Mouse (Mus musculus): Measurements from ENCODE around the gene Tmem82. TPM values are rescaled to one million over a fixed set of nuclear protein-coding genes. Genes with fewer than 3 reads are reported as not detected.

Tmem82 gene
- polyA plus RNA-seq, 1 experiment from 2014 or later, result 0.99 TPM

GRCm38 (mm10) chr4:141622580-141622979 is 4.1 kb upstream of the Tmem82 start:
- Histone ChIP-seq H3K27ac (ENCODE audit: low read length) (no peak overlapping the region), H3K9me3 (ENCODE audit: control insufficient read depth, low read length) (no peaks in the 10 kb centered on the region), H3K4me1 (replicated peaks; ENCODE audit: control insufficient read depth, insufficient read depth, low read length) (peaks cover 14% of the 10 kb centered on the region), H3K4me3 (ENCODE audit: low read length) (no peak overlapping the region), H3K4me2 (ENCODE audit: low read depth, low read length) (no peak overlapping the region), H3K36me3 (ENCODE audit: control insufficient read depth, insufficient read depth, low read length) (peaks cover 8% of the 10 kb centered on the region), H3K27me3 (ENCODE audit: control insufficient read depth, insufficient read depth, low read depth, low read length) (no peaks in the 10 kb centered on the region), H3K9ac (ENCODE audit: low read length) (no peak overlapping the region)
- ATAC-seq (ENCODE audit: low read depth), result no peak
- WGBS, result 70% methylated on average over 5 of the region's 5 CpGs

DNA sequence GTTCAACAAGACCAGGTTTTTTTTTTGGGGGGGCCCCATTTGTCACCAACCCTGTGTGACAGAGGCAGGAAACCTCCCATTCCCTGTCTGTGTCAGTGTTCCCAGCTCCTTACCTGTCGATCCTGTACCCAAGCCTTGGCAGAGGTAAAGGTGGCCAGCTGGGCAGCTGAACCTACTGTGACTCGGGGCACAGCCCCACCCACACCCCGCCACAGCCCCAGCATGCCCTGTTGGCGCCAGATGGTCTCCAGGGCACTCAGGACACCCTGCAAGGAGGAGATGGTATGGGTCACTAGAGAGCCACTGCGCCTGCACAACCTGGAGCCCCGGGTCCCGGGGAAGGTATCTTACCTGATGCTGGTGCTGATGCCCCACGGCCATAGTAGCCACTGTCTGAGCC is 3.7 kb upstream of the Tmem82 start:
- WGBS, result 70% methylated on average over 8 of the region's 8 CpGs
- Histone ChIP-seq H3K4me2 (ENCODE audit: low read depth, low read length) (no peak overlapping the region), H3K9me3 (ENCODE audit: control insufficient read depth, low read length) (no peaks in the 10 kb centered on the region), H3K27me3 (ENCODE audit: control insufficient read depth, insufficient read depth, low read depth, low read length) (no peaks in the 10 kb centered on the region), H3K9ac (ENCODE audit: low read length) (no peak overlapping the region), H3K36me3 (ENCODE audit: control insufficient read depth, insufficient read depth, low read length) (peaks cover 5% of the 10 kb centered on the region), H3K4me3 (ENCODE audit: low read length) (no peak overlapping the region), H3K4me1 (replicated peaks; ENCODE audit: control insufficient read depth, insufficient read depth, low read length) (peaks cover 18% of the 10 kb centered on the region), H3K27ac (ENCODE audit: low read length) (no peak overlapping the region)
- ATAC-seq (ENCODE audit: low read depth), result no peak

- H3K4me1 ChIP-seq (replicated peaks; ENCODE audit: control insufficient read depth, insufficient read depth, low read length), result peaks cover 19% of the 10 kb centered on the region
- no peak overlapping the region for H3K9ac ChIP-seq (ENCODE audit: low read length)
- no peaks in the 10 kb centered on the region for H3K9me3 ChIP-seq (ENCODE audit: control insufficient read depth, low read length)
- no peak overlapping the region for H3K4me3 ChIP-seq (ENCODE audit: low read length)
- no peaks in the 10 kb centered on the region for H3K27me3 ChIP-seq (ENCODE audit: control insufficient read depth, insufficient read depth, low read depth, low read length)
- ATAC-seq (ENCODE audit: low read depth), result no peak
- no peak overlapping the region for H3K4me2 ChIP-seq (ENCODE audit: low read depth, low read length)
- no peak overlapping the region for H3K27ac ChIP-seq (ENCODE audit: low read length)
- WGBS, result 84% methylated on average over 8 of the region's 8 CpGs
- peaks cover 5% of the 10 kb centered on the region for H3K36me3 ChIP-seq (ENCODE audit: control insufficient read depth, insufficient read depth, low read length)
These were observed 2.9 kb upstream of the Tmem82 start for GRCm38 (mm10) chr4:141621297-141621696.

DNA sequence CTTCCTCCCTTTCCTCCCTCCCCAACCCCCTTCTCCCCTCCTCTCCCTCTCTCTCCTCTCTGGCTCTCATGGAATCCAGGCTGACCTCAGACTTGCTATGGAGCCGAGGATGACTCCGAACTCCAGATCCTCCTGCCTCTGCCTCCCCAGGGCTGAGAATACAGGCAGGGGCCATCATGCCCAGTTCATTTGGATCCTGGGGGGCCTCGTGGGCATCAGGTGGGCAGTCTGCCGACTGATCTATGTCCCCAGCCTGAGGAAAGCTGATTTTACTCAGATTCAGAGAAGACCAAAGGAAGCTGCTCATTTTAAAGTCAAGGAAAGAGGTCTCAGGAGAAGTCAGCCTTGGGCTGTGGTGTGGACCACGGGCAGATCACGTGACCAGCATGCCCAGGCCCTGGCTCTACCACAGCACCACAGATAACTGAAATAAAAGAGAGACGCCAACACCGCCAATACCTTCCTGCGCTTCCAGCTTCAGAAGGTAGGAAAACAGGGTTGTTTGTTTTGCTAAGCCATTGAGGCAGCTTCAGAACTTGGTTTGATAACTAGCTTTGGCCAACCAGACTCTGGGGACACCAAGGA is 958 bp upstream of the Tmem82 start:
- H3K27me3 ChIP-seq (ENCODE audit: control insufficient read depth, insufficient read depth, low read depth, low read length), result no peaks in the 10 kb centered on the region
- no peak for ATAC-seq (ENCODE audit: low read depth)
- H3K9ac ChIP-seq (ENCODE audit: low read length), result peak overlapping the region; percentile 5; the same call in 1 of the 2 replicates
- no peak overlapping the region for H3K27ac ChIP-seq (ENCODE audit: low read length)
- H3K4me2 ChIP-seq (ENCODE audit: low read depth, low read length), result no peak overlapping the region
- H3K36me3 ChIP-seq (ENCODE audit: control insufficient read depth, insufficient read depth, low read length), result no peaks in the 10 kb centered on the region
- H3K4me1 ChIP-seq (replicated peaks; ENCODE audit: control insufficient read depth, insufficient read depth, low read length), result peaks cover 17% of the 10 kb centered on the region
- 81% methylated on average over 9 of the region's 9 CpGs for WGBS
- no peak overlapping the region for H3K4me3 ChIP-seq (ENCODE audit: low read length)
- H3K9me3 ChIP-seq (ENCODE audit: control insufficient read depth, low read length), result no peaks in the 10 kb centered on the region

GRCm38 (mm10) chr4:141617863-141618564 is 419 bp downstream of the Tmem82 start:
- Histone ChIP-seq H3K4me2 (ENCODE audit: low read depth, low read length) (peak overlapping the region; percentile 69), H3K27me3 (ENCODE audit: control insufficient read depth, insufficient read depth, low read depth, low read length) (no peaks in the 10 kb centered on the region), H3K36me3 (ENCODE audit: control insufficient read depth, insufficient read depth, low read length) (no peaks in the 10 kb centered on the region), H3K4me1 (replicated peaks; ENCODE audit: control insufficient read depth, insufficient read depth, low read length) (peaks cover 17% of the 10 kb centered on the region), H3K4me3 (ENCODE audit: low read length) (peak overlapping the region; percentile 38), H3K9me3 (ENCODE audit: control insufficient read depth, low read length) (no peaks in the 10 kb centered on the region), H3K9ac (ENCODE audit: low read length) (peak overlapping the region; percentile 58), H3K27ac (ENCODE audit: low read length) (no peak overlapping the region)
- 13% methylated on average over 21 of the region's 22 CpGs for WGBS
- peak; percentile 14; the same call in 1 of the 2 replicates for ATAC-seq (ENCODE audit: low read depth)

DNA sequence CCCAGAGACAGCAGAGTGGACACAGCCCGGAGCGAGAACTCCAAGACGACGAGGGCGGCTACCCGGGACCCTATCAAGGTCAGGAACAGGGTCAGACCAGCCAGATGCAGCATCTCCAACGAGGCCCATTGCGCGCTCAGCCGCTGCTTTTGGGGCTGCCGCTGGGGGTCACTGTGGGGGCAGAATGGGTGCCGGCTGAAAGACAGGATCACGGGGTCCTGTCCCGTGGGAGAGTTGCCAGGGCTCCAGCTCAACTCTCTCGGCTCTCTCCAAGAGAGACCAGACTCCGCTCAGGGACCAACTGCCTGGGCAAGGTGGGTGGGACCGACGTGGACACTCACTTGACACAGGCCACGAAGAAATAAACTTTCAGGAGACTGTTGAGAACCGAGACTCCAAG is 1.1 kb downstream of the Tmem82 start:
- WGBS, result 6% methylated on average over 20 of the region's 20 CpGs
- H3K4me3 ChIP-seq (ENCODE audit: low read length), result peak overlapping the region; percentile 38
- H3K36me3 ChIP-seq (ENCODE audit: control insufficient read depth, insufficient read depth, low read length), result no peaks in the 10 kb centered on the region
- no peaks in the 10 kb centered on the region for H3K9me3 ChIP-seq (ENCODE audit: control insufficient read depth, low read length)
- H3K27ac ChIP-seq (ENCODE audit: low read length), result no peak overlapping the region
- peak; percentile 56 for ATAC-seq (ENCODE audit: low read depth)
- peak overlapping the region; percentile 58 for H3K9ac ChIP-seq (ENCODE audit: low read length)
- H3K4me1 ChIP-seq (replicated peaks; ENCODE audit: control insufficient read depth, insufficient read depth, low read length), result peaks cover 17% of the 10 kb centered on the region
- peak overlapping the region; percentile 69 for H3K4me2 ChIP-seq (ENCODE audit: low read depth, low read length)
- H3K27me3 ChIP-seq (ENCODE audit: control insufficient read depth, insufficient read depth, low read depth, low read length), result no peaks in the 10 kb centered on the region

DNA sequence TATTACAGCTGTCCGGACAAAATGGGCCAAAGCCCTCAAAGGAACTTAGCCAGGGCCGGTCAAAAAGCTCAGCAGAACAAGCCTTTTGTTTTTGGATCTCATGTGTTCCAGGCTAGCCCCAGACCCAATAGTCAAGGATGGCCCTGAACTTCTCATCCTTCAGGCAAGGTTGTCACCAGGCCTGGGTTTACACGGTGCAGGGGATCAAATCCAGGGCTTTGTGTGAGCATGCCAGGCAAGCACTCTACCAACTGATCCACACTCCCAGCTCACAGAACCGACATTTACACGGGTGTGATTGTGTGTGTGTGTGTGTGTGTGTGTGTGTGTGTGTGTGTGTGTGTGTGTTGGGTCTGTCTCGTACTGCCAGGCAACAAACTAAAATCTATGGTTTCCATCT is 1.6 kb downstream of the Tmem82 start:
- Histone ChIP-seq H3K27me3 (ENCODE audit: control insufficient read depth, insufficient read depth, low read depth, low read length) (no peaks in the 10 kb centered on the region), H3K4me2 (ENCODE audit: low read depth, low read length) (no peak overlapping the region), H3K9me3 (ENCODE audit: control insufficient read depth, low read length) (no peaks in the 10 kb centered on the region), H3K36me3 (ENCODE audit: control insufficient read depth, insufficient read depth, low read length) (no peaks in the 10 kb centered on the region), H3K9ac (ENCODE audit: low read length) (no peak overlapping the region), H3K4me1 (replicated peaks; ENCODE audit: control insufficient read depth, insufficient read depth, low read length) (peaks cover 17% of the 10 kb centered on the region), H3K4me3 (ENCODE audit: low read length) (no peak overlapping the region), H3K27ac (ENCODE audit: low read length) (no peak overlapping the region)
- ATAC-seq (ENCODE audit: low read depth), result no peak
- WGBS, result 70% methylated on average over 6 of the region's 6 CpGs

DNA sequence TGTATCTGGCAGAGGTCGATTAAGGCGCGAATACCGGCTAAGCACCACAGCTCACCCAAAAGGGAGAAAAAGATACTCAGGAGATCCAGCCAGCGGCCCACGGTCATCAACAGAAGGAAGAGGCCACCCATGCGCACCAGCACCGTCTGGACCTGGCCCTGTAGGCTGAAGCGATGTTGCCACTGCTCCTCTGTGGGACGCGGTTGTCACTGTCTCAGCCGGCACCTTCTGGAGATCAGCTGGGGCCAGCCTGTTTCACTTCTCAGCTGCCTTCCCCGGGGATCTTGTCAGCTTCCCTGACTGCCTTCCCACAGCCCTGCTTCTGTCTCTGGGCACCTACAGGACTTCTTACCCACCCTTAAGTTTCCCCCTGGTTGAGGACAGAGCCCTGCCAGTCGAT is 3.5 kb downstream of the Tmem82 start:
- H3K36me3 ChIP-seq (ENCODE audit: control insufficient read depth, insufficient read depth, low read length), result no peaks in the 10 kb centered on the region
- no peak overlapping the region for H3K4me3 ChIP-seq (ENCODE audit: low read length)
- peaks cover 17% of the 10 kb centered on the region for H3K4me1 ChIP-seq (replicated peaks; ENCODE audit: control insufficient read depth, insufficient read depth, low read length)
- ATAC-seq (ENCODE audit: low read depth), result no peak
- H3K4me2 ChIP-seq (ENCODE audit: low read depth, low read length), result no peak overlapping the region
- WGBS, result 72% methylated on average over 14 of the region's 14 CpGs
- H3K9me3 ChIP-seq (ENCODE audit: control insufficient read depth, low read length), result no peaks in the 10 kb centered on the region
- no peak overlapping the region for H3K27ac ChIP-seq (ENCODE audit: low read length)
- no peaks in the 10 kb centered on the region for H3K27me3 ChIP-seq (ENCODE audit: control insufficient read depth, insufficient read depth, low read depth, low read length)
- no peak overlapping the region for H3K9ac ChIP-seq (ENCODE audit: low read length)

DNA sequence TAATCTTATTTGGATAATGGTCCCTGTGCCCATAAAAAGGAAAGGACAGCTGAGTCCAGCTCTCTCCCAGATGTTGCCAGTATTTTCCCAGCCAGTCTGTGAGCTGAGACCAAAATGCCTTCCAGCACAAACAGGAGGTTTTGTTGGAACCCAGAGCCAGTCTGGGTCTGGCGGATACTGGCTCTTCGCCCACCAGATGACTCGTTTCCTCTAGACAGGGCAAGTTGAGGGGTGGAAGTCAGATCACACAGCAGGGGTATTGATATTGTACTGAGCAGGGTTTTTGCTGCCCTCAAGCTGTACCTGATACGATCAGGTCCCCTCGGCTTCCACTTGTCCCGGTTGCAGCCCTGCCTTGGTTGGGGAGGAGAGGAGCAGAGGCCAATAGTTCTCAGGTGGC is 8.9 kb downstream of the Tmem82 start:
- ATAC-seq (ENCODE audit: low read depth), result peak; percentile 42; the same call in 1 of the 2 replicates
- no peaks in the 10 kb centered on the region for H3K9me3 ChIP-seq (ENCODE audit: control insufficient read depth, low read length)
- H3K27me3 ChIP-seq (ENCODE audit: control insufficient read depth, insufficient read depth, low read depth, low read length), result no peaks in the 10 kb centered on the region
- no peak overlapping the region for H3K4me2 ChIP-seq (ENCODE audit: low read depth, low read length)
- H3K36me3 ChIP-seq (ENCODE audit: control insufficient read depth, insufficient read depth, low read length), result no peaks in the 10 kb centered on the region
- 63% methylated on average over 6 of the region's 6 CpGs for WGBS
- no peak overlapping the region for H3K9ac ChIP-seq (ENCODE audit: low read length)
- H3K4me1 ChIP-seq (replicated peaks; ENCODE audit: control insufficient read depth, insufficient read depth, low read length), result peaks cover 17% of the 10 kb centered on the region
- H3K4me3 ChIP-seq (ENCODE audit: low read length), result no peak overlapping the region
- H3K27ac ChIP-seq (ENCODE audit: low read length), result no peak overlapping the region

Measured in lung, embryonic 16.5 days (tissue).